Mouse (Mus musculus) kidney, postnatal 14 days (tissue): Measurements from ENCODE around the gene Slc35a2.
"Not testable (repeated sequence)": the region's sequence is repeated elsewhere in the genome, so short reads cannot be mapped to it uniquely, and the experiment has no call there.

Source experiments
- DNase-seq: peaks from one replicate; pipeline ENCODE4 v3.0.0; 2022; ENCODE audit warnings: mixed read lengths

The Slc35a2 gene

DNA sequence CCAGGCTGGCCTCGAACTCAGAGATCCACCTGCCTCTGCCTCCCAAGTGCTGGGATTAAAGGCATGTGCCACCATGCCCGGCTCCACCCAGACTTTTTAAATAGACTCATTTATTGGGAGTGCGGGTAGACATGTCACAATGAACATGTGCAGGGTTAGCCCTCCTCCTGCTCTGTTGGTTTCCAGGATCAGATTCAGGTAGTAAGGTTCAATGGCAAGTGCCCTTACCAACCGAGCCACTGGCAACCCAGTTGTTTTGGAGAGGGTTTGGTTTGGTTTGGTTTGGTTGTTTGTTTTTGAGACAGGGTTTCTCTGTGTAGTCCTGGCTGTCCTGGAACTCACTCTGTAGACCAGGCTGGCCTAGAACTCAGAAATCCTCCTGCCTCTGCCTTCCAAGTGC, 25.4 kb downstream of the Slc35a2 start, which contains the start of gene Gm10490:
Gm10490 (plus strand) TSS at position 301 of the 400 bp plus-strand sequence.
- not testable (repeated sequence) for DNase-seq

DNA sequence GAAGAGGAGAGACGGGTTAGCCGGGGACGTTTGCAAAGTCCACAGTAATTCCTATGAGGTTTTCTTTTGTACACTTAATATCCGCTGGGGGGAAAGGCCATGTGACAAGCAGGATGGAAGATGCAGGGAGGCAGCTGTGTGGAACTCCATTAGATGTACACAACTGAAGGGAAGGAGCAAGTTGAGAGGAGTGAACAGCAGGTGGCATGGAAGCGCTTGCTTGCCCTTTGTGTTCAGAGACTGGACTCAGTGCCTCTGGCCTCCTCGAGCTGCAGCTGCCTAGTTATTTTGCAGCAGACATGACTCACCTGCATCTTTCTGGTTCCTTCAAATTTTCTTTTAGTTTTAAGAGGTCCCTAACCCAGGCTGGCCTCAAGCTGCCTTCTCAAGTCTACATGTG, 26.6 kb downstream of the Slc35a2 start:
- DNase-seq = no peak

DNA sequence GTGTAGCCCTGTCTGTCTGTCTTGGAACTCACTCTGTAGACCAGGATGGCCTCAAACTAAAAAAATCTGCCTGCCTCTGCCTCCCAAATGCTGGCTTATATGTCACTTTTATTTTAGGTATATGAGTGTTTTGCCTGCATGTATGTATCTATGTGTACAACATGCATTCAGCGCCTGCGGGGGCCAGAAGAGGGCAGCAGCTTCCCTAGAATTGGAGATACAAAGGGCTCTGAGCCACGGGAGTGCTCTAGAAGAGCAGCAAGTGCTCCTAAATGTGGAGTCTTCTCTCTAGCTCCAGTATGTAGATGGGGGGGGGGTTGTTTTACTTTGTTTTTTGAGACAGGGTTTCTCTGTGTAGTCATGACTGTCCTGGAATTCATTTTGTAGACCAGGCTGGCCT, 31.8 kb downstream of the Slc35a2 start:
- peak; percentile 23 for DNase-seq

DNA sequence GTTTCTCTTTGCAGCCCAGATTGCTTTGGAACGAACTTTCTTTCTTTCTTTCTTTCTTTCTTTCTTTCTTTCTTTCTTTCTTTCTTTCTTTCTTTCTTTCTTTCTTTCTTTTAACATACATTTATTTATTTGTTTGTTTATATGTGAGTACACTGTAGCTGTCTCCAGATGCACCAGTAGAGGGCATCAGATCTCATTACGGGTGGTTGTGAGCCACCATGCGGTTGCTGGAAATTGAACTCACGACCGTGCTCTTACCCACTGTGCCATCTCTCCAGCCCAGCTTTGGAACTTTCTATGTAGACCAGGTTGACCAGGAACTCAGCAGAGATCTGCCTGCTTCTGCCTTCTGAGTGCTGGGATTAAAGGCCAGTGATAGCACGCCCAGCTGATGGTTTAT, 34.1 kb downstream of the Slc35a2 start:
- DNase-seq = not testable (repeated sequence)

DNA sequence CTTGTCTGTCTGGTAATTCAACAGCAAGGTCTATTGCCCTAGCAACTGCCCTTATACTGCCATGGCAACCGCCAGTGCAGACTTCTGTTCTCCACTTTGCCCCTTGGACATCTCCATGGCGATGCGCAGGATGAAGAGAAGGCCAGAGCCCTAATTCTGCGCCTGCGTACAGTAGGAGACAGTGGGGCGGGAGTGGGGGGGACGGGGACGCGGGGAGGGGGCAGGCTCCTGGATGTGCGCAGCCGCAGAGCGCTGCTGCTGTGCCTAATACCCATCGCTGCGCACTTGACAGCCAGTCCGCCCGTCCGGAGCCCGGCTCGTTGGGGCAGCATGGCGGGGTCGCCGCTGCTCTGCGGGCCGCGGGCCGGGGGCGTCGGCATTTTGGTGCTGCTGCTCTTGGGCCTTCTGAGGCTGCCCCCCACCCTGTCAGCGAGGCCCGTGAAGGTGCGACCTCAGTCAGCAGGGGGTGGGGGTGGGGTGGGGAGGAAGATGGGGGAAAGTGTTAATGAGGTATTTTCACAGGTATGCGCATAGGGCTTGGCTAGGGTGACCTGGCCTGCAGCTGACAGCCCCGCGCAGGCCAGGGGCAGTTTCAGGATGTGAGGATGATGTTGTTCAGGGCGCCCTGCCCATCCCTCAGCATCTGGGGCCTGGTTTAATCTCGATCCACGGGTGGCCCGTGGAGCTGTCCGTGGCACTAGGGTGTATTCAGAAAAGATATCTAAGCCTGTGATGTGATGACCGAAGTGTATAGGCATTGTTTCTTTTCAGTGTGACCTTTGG, 36.0 kb downstream of the Slc35a2 start, which contains the start of gene Pcsk1n:
Pcsk1n (plus strand) TSS at position 222 of the 783 bp plus-strand sequence.
- no peak for DNase-seq

DNA sequence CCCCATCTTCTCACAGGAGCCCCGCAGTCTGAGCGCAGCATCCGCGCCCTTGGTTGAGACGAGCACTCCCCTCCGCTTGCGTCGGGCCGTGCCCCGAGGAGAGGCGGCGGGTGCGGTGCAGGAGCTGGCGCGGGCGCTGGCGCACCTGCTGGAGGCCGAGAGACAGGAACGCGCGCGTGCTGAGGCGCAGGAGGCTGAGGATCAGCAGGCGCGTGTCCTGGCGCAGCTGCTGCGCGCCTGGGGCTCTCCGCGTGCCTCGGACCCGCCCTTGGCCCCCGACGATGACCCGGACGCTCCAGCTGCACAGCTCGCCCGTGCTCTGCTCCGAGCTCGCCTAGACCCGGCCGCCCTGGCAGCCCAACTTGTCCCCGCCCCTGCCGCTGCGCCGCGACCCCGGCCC, 38.2 kb downstream of the Slc35a2 start:
- DNase-seq = no peak

DNA sequence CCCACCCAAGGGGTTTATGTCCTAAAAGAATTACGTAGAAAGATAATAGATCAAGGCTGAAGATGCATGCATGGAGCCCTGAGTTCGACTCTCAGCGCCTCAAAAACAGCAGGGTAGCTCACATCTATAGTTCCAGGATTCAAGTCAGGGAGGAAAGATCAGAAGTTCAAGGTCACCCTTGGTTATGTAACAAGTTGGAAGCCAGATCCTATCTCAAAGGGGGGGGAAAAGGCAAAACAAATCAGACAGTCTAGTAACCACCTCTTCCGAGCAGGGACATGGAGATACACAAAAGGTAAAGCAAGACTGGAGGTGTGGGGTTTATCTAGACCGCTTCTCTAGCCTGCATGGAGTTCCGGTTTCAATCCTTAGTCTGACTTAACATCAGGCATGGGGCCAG, 42.4 kb downstream of the Slc35a2 start:
- DNase-seq = no peak

DNA sequence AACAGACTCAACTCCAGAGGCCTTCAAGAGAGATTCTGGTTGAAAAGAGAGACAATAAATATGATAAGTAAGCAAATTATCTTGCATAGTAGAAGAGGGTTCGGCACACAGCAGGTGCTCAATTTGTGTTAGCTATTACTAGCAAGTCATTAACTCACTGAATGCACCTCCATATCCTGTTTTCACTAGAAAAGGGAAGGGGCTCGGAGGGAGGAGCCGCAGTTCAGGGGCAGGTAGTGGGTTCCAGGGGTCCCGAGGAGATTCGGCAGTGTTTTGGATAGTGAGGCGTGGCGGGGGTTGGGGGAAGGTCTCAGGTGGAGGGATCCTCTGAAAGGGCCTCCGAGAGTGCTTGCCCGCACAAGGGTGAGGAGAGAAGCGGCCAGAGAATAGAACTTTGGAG, 43.3 kb downstream of the Slc35a2 start:
- no peak for DNase-seq

DNA sequence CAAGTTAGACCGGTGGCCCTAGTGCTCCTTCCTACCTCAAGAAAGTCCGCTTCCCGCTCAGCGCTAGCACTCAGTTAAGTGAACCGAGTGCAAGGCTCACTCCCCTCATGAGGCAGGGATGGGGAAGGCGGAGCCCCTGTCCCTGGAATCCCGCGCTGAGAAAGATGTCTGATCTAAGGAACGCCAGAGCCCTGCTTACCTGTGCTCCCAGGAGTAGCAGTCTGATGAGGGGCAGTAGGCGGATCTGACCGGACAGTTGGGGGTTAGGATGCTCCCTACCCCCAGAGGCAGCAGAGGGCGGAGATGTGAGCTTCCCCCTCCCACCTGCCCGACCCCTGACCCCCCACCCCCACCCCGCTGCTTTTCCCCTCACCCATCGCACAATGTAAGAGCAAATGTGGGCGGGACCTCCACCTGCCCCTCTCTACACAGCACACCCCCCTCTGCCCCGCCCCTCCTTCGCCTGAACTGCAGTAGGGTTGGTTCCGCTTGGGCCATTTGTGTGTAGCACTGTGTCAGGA, 44.5 kb downstream of the Slc35a2 start, which contains the start of gene Eras:
Eras (minus strand) TSS at position 338 of the 521 bp plus-strand sequence.
- DNase-seq = no peak

DNA sequence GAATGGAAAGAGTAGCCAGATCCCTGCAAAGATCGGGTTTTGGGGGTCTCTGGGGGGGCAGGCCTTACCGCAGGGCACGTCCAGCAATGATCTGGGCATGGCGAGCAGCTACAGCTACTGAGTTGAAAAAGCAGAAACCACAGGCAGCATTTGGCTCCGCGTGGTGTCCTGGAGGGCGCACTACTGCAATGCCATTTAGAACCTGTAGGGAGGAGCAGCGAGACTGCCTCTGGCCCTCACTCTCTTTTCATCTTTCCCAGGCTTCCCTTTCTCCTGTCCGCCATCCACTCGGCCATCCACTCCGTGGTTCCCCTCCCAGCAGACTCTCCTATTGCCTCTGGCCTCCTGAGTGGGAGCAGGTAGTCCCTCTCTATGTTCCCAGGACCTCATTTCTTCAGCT, 53.0 kb downstream of the Slc35a2 start:
- DNase-seq = no peak

DNA sequence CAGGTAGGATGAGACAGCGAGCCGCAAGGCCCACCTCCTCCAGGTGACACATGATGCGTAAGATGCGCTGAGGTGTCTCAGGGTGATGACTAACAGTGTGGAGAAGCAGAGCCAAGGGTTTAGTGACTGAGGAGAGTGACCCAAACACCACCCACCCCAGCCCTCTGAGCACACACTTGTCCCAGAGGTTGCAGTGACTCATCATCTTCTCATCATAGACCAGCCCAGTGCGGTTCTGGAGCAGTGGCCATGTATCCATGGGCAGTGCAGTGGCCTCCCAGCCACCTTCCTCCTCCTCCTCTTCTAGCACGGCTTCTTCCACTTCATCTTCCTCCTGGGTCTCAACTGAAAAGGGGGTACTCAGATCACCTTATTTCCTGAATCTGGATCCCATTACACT, 53.8 kb downstream of the Slc35a2 start:
- DNase-seq = no peak
